Mouse (Mus musculus) liver, postnatal 0 days (tissue): ENCODE measurements around the gene Dok4.

Source experiments
- CTCF ChIP-seq: sonication (generic); IDR thresholded peaks from 2 replicates; pipeline ENCODE4 v1.5.1; 2016; ENCODE audit warnings: antibody characterized with exemption, low read depth
- EP300 ChIP-seq: IDR thresholded peaks from 2 replicates; pipeline ENCODE4 v1.6.1; 2016; ENCODE audit warnings: antibody characterized with exemption, low read depth, mild to moderate bottlenecking

DNA sequence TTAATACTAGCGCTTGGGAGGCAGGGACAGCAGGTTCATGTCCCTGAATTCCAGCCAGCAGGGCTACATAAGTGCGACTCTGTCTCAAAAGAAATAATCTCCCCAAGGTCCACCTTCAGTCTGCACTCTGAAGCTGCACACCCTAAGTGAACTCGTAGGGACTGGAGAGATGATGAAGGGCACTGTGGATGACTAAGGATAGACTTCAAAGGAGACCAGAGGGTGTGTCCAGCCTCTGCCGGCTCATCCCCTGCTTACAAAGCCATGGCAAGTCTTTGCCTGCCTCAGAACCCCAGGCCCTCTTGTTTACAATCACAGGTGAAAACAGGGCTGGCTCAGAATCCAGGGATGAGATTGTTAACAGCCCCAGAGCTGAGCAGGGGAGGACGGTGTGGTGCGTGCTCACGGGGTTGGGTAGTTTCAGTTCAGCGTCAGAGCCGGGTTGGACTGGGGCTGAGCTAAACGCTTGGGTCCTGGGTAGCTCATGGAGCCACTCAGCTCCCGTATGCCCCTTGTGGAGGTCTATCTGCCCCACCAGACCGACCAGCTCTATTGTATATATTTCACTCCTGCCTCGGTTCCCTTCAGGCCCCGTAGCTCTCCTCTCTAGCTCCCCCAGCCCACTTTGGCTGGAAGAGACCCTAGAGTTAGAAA is 12.4 kb upstream of the Dok4 start:
- TF ChIP-seq EP300 (no peak), CTCF (no peak)
